Mouse (Mus musculus): Measurements from ENCODE around the gene Gm49510. TPM values are rescaled to one million over a fixed set of nuclear protein-coding genes. Genes with fewer than 3 reads are reported as not detected.
"Not testable (repeated sequence)": the region's sequence is repeated elsewhere in the genome, so short reads cannot be mapped to it uniquely, and the experiment has no call there.

Gene Gm49510
- total RNA-seq, 1 experiment, result not detected

DNA sequence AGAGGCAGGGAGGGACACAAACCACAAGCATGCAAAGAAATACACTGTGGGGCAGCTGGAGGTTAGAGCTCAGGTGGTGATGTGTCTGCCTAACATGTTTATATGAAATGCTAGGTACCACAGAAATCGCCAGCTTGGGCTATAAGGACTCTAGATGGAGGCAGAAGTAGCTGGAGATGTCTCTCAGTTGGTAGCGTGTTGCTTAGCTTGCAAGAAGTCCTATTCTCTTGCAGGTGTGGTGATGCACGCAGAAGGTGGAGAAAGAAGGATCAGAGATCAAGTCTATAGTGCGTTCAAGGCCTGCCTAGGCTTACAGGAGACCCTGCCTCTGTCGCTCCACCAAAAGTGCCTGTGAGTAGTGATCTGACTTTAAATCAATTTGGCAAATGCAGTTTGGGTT, 23.9 kb upstream of the Gm49510 start:
- peaks cover 2% of the 10 kb centered on the region; the same call in 1 of the 2 replicates for H3K36me3 ChIP-seq (ENCODE audit: control insufficient read depth, insufficient read depth, low read length, poor library complexity, severe bottlenecking)
- H3K9ac ChIP-seq (ENCODE audit: insufficient read depth, low read depth, low read length, poor library complexity, severe bottlenecking), result peak overlapping the region; percentile 5; the same call in 1 of the 2 replicates
- DNase-seq (ENCODE audit: low read depth, low spot score), result no peak
- H3K9me3 ChIP-seq (ENCODE audit: control insufficient read depth, insufficient read depth, low read depth, low read length), result no peaks in the 10 kb centered on the region
- peak overlapping the region; percentile 6 to 83; a peak in 1 of 4 replicates for H3K4me3 ChIP-seq (ENCODE audit: insufficient read depth in 1 of 2, low read depth in 1 of 2, low read length in 2 of 2, poor library complexity in 1 of 2, severe bottlenecking in 1 of 2)
- 0 out of 2 replicates have a peak overlapping the region, but pooled peaks have one; percentile 4 for H3K27ac ChIP-seq (ENCODE audit: insufficient read depth, low read depth, low read length, poor library complexity, severe bottlenecking)
- peaks cover 0 to 22% of the 10 kb centered on the region in 2 experiments; a peak in 3 of 4 replicates for H3K4me1 ChIP-seq (ENCODE audit: control insufficient read depth in 2 of 2, insufficient read depth in 2 of 2, low read length in 2 of 2, poor library complexity in 1 of 2)
- TF ChIP-seq HCFC1 (IDR thresholded peaks at IDR 0.05; ENCODE audit: borderline replicate concordance, insufficient read depth, low read length) (no peak), ZNF384 (IDR thresholded peaks at IDR 0.05; ENCODE audit: low read depth, low read length) (no peak), ZC3H11A (IDR thresholded peaks at IDR 0.05; ENCODE audit: borderline replicate concordance, low read depth, low read length) (no peak), MAFK (IDR thresholded peaks at IDR 0.05; ENCODE audit: insufficient read depth, low read depth, low read length) (no peak), CHD2 (IDR thresholded peaks at IDR 0.05; ENCODE audit: low read depth, low read length) (no peak)
- in situ Hi-C loops (cut with MboI; ENCODE audit: low sequenced_read_pairs in 2 of 2, unreplicated experiment in 2 of 2), result no loop called here

- Histone ChIP-seq H3K4me3 (ENCODE audit: insufficient read depth in 1 of 2, low read depth in 1 of 2, low read length in 2 of 2, poor library complexity in 1 of 2, severe bottlenecking in 1 of 2) (peak overlapping the region; percentile 83 to 92), H3K36me3 (ENCODE audit: control insufficient read depth, insufficient read depth, low read length, poor library complexity, severe bottlenecking) (peaks cover 5% of the 10 kb centered on the region; the same call in 1 of the 2 replicates), H3K9me3 (ENCODE audit: control insufficient read depth, insufficient read depth, low read depth, low read length) (no peaks in the 10 kb centered on the region), H3K4me1 (ENCODE audit: control insufficient read depth in 2 of 2, insufficient read depth in 2 of 2, low read length in 2 of 2, poor library complexity in 1 of 2) (peaks cover 0 to 22% of the 10 kb centered on the region in 2 experiments; a peak in 3 of 4 replicates), H3K9ac (ENCODE audit: insufficient read depth, low read depth, low read length, poor library complexity, severe bottlenecking) (peak overlapping the region; percentile 59; the same call in 1 of the 2 replicates), H3K27ac (ENCODE audit: insufficient read depth, low read depth, low read length, poor library complexity, severe bottlenecking) (peak overlapping the region; percentile 40; the same call in 1 of the 2 replicates)
- DNase-seq (ENCODE audit: low read depth, low spot score), result no peak
- in situ Hi-C loops (cut with MboI; ENCODE audit: low sequenced_read_pairs in 2 of 2, unreplicated experiment in 2 of 2), result no loop called here
- TF ChIP-seq ZNF384 (IDR thresholded peaks at IDR 0.05; ENCODE audit: low read depth, low read length) (peak; percentile 33), HCFC1 (IDR thresholded peaks at IDR 0.05; ENCODE audit: borderline replicate concordance, insufficient read depth, low read length) (0 out of 2 replicates have a peak, but pooled peaks have one; percentile 11), ZC3H11A (IDR thresholded peaks at IDR 0.05; ENCODE audit: borderline replicate concordance, low read depth, low read length) (no peak)
Observed at GRCm38 (mm10) chr15:78876258-78876696, 23.2 kb upstream of the Gm49510 start.

GRCm38 (mm10) chr15:78876991-78877809, 22.3 kb upstream of the Gm49510 start, which contains the start of gene Gga1:
Gene Gga1 (plus strand): TSS chr15:78877190.
- TF ChIP-seq ZNF384 (IDR thresholded peaks at IDR 0.05; ENCODE audit: low read depth, low read length) (no peak), CHD2 (IDR thresholded peaks at IDR 0.05; ENCODE audit: low read depth, low read length) (peak; percentile 88), HCFC1 (IDR thresholded peaks at IDR 0.05; ENCODE audit: borderline replicate concordance, insufficient read depth, low read length) (peak; percentile 52; the same call in 1 of the 2 replicates)
- Histone ChIP-seq H3K9ac (ENCODE audit: insufficient read depth, low read depth, low read length, poor library complexity, severe bottlenecking) (peak within 1 kb of the TSS; percentile 95), H3K4me3 (ENCODE audit: insufficient read depth in 1 of 2, low read depth in 1 of 2, low read length in 2 of 2, poor library complexity in 1 of 2, severe bottlenecking in 1 of 2) (peak within 1 kb of the TSS; percentile 83 to 92), H3K4me1 (ENCODE audit: control insufficient read depth in 2 of 2, insufficient read depth in 2 of 2, low read length in 2 of 2, poor library complexity in 1 of 2) (peaks cover 0 to 22% of the 10 kb centered on the region in 2 experiments; a peak in 3 of 4 replicates), H3K36me3 (ENCODE audit: control insufficient read depth, insufficient read depth, low read length, poor library complexity, severe bottlenecking) (peaks cover 12% of the 10 kb centered on the region; the same call in 1 of the 2 replicates), H3K27ac (ENCODE audit: insufficient read depth, low read depth, low read length, poor library complexity, severe bottlenecking) (peak within 1 kb of the TSS; percentile 98), H3K9me3 (ENCODE audit: control insufficient read depth, insufficient read depth, low read depth, low read length) (no peaks in the 10 kb centered on the region)
- in situ Hi-C loops (cut with MboI; ENCODE audit: low sequenced_read_pairs in 2 of 2, unreplicated experiment in 2 of 2), result no loop called here
- peak; percentile 90 for DNase-seq (ENCODE audit: low read depth, low spot score)

- Histone ChIP-seq H3K27ac (ENCODE audit: insufficient read depth, low read depth, low read length, poor library complexity, severe bottlenecking) (peak overlapping the region; percentile 98), H3K9me3 (ENCODE audit: control insufficient read depth, insufficient read depth, low read depth, low read length) (no peaks in the 10 kb centered on the region), H3K4me3 (ENCODE audit: insufficient read depth in 1 of 2, low read depth in 1 of 2, low read length in 2 of 2, poor library complexity in 1 of 2, severe bottlenecking in 1 of 2) (peak overlapping the region; percentile 83 to 92), H3K4me1 (ENCODE audit: control insufficient read depth in 2 of 2, insufficient read depth in 2 of 2, low read length in 2 of 2, poor library complexity in 1 of 2) (peaks cover 0 to 20% of the 10 kb centered on the region in 2 experiments; a peak in 3 of 4 replicates), H3K36me3 (ENCODE audit: control insufficient read depth, insufficient read depth, low read length, poor library complexity, severe bottlenecking) (peaks cover 17% of the 10 kb centered on the region; the same call in 1 of the 2 replicates), H3K9ac (ENCODE audit: insufficient read depth, low read depth, low read length, poor library complexity, severe bottlenecking) (peak overlapping the region; percentile 95)
- DNase-seq (ENCODE audit: low read depth, low spot score), result no peak
- in situ Hi-C loops (cut with MboI; ENCODE audit: low sequenced_read_pairs in 2 of 2, unreplicated experiment in 2 of 2), result no loop called here
- TF ChIP-seq MAFK (IDR thresholded peaks at IDR 0.05; ENCODE audit: insufficient read depth, low read depth, low read length), result no peak
- no peak for TF ChIP-seq HCFC1 (IDR thresholded peaks at IDR 0.05; ENCODE audit: borderline replicate concordance, insufficient read depth, low read length)
Observed at GRCm38 (mm10) chr15:78877810-78878390, 21.6 kb upstream of the Gm49510 start.

- H3K9ac ChIP-seq (ENCODE audit: insufficient read depth, low read depth, low read length, poor library complexity, severe bottlenecking); H3K4me3 ChIP-seq (ENCODE audit: insufficient read depth in 1 of 2, low read depth in 1 of 2, low read length in 2 of 2, poor library complexity in 1 of 2, severe bottlenecking in 1 of 2); in situ Hi-C loops (cut with MboI; ENCODE audit: low sequenced_read_pairs in 2 of 2, unreplicated experiment in 2 of 2); H3K9me3 ChIP-seq (ENCODE audit: control insufficient read depth, insufficient read depth, low read depth, low read length); H3K27ac ChIP-seq (ENCODE audit: insufficient read depth, low read depth, low read length, poor library complexity, severe bottlenecking); DNase-seq (ENCODE audit: low read depth, low spot score): not testable (repeated sequence)
- H3K4me1 ChIP-seq (ENCODE audit: control insufficient read depth in 2 of 2, insufficient read depth in 2 of 2, low read length in 2 of 2, poor library complexity in 1 of 2), result peaks cover 0 to 17% of the 10 kb centered on the region in 2 experiments; a peak in 2 of 4 replicates
- peaks cover 23% of the 10 kb centered on the region; the same call in 1 of the 2 replicates for H3K36me3 ChIP-seq (ENCODE audit: control insufficient read depth, insufficient read depth, low read length, poor library complexity, severe bottlenecking)
Observed at GRCm38 (mm10) chr15:78878792-78879516, 20.5 kb upstream of the Gm49510 start.
